Mouse (Mus musculus): ENCODE data around the gene Cox6b2. TPM values are rescaled to one million over a fixed set of nuclear protein-coding genes. Genes with fewer than 3 reads are reported as not detected.

Cox6b2 gene
- polyA plus RNA-seq, 2 experiments, result 81.9 to 119 TPM

DNA sequence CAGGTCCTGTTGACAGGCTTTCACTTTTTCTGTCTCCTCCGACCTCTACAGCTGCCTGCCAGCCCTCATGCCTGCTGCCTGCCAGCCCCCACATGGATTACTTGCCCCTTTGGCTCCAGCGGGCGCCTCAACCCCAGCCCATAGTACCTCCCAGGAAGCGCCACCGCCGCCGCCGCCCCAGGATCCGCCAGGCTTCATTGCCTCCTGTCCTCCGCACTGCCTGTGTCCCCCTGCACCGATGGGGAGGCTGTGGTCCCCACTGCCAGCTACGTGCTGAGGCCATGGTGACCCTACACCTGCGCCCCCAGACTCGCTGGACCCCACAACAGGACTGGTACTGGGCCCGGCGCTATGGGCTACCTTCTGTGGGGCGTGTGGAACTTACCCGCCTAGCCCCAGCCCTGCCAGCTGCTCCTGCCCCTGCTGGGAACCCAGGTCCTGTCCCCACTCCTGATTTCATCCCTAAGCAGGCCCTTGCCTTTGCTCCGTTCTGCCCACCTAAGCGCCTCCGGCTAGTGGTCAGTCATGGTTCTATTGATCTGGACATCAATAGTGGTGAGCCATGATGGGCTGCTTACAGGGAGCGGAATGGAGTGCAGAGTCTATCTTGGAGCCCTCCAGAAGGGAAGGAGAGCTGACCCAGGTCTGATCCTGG, 6.4 kb downstream of the Cox6b2 start:
- TF ChIP-seq EP300 (IDR thresholded peaks at IDR 0.05; ENCODE audit: low read depth) (no peak), CTCF (IDR thresholded peaks at IDR 0.05; ENCODE audit: low read depth) (no peak)
- Histone ChIP-seq H3K4me3 (ENCODE audit: insufficient read depth in 1 of 2, low read depth in 2 of 2, low read length in 2 of 2) (no peak overlapping the region), H3K27me3 (ENCODE audit: control insufficient read depth, insufficient read depth, low read length) (no peaks in the 10 kb centered on the region), H3K27ac (peak overlapping the region; percentile 97), H3K4me2 (ENCODE audit: low read depth) (peak overlapping the region; percentile 95), H3K36me3 (replicated peaks; ENCODE audit: control insufficient read depth, insufficient read depth, low read depth) (peaks cover 15% of the 10 kb centered on the region), H3K9ac (replicated peaks) (peak overlapping the region; percentile 61), H3K9me3 (ENCODE audit: control insufficient read depth, low read length) (no peaks in the 10 kb centered on the region), H3K4me1 (replicated peaks; ENCODE audit: control insufficient read depth in 2 of 2, insufficient read depth in 2 of 2, low read length in 1 of 2) (peaks cover 72 to 81% of the 10 kb centered on the region in 2 experiments)
- WGBS (ENCODE audit: insufficient replicate concordance), result 80% methylated on average over 22 of the region's 22 CpGs
- ATAC-seq (ENCODE audit: insufficient read depth) (no peak), DNase-seq (ENCODE audit: low read depth in 3 of 3, low spot score in 3 of 3) (no peak)

DNA sequence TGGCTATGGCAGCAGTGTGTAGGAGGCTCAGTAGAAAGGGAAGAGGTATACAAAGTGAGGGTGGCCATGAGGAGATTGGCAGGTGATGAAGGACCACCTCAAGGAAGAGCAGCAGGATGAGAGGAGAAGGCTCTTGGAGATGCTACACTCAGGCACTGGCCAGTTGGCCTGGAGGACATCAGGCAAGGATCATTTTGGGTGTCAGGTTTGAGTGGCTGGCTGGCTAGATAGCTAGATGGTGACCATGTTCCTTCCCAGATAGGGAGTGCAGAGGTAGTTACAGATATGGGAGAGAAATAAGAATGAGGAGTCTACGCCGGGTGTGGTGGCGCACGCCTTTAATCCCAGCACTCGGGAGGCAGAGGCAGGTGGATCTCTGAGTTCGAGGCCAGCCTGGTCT, 8.0 kb downstream of the Cox6b2 start:
- H3K4me2 ChIP-seq (ENCODE audit: low read depth), result peak overlapping the region; percentile 95
- H3K27me3 ChIP-seq (ENCODE audit: control insufficient read depth, insufficient read depth, low read length), result no peaks in the 10 kb centered on the region
- TF ChIP-seq CTCF (IDR thresholded peaks at IDR 0.05; ENCODE audit: low read depth), result no peak
- peak; percentile 46; the same call in 1 of the 2 replicates for TF ChIP-seq EP300 (IDR thresholded peaks at IDR 0.05; ENCODE audit: low read depth)
- ATAC-seq (ENCODE audit: insufficient read depth) (no peak), DNase-seq (ENCODE audit: low read depth in 3 of 3, low spot score in 3 of 3) (no peak)
- peaks cover 15% of the 10 kb centered on the region for H3K36me3 ChIP-seq (replicated peaks; ENCODE audit: control insufficient read depth, insufficient read depth, low read depth)
- H3K4me1 ChIP-seq (replicated peaks; ENCODE audit: control insufficient read depth in 2 of 2, insufficient read depth in 2 of 2, low read length in 1 of 2), result peaks cover 72 to 77% of the 10 kb centered on the region in 2 experiments
- no peaks in the 10 kb centered on the region for H3K9me3 ChIP-seq (ENCODE audit: control insufficient read depth, low read length)
- H3K9ac ChIP-seq (replicated peaks), result peak overlapping the region; percentile 76
- WGBS (ENCODE audit: insufficient replicate concordance), result 48% methylated on average over 5 of the region's 6 CpGs
- peak overlapping the region; percentile 74 for H3K27ac ChIP-seq
- no peak overlapping the region for H3K4me3 ChIP-seq (ENCODE audit: insufficient read depth in 1 of 2, low read depth in 2 of 2, low read length in 2 of 2)

DNA sequence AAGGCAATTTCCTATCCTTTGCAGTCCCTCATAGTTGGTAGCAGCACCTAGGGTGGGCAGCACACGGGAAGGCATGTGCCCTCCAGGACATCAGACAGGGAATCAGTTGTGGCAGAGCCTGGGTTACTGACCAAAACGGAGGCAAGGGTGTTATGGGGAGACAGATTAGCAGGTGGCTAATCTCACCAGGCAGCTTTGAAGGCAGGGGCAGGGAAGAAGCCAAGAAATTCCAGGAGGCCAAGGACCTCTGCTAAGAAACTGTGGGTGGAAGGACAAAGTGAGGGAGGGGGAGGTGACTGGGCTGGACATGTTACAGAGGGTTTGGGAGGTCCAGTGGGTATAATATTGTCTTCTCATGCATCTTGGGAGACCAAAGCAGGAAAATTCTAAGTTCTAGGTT, 9.5 kb downstream of the Cox6b2 start:
- peaks cover 15% of the 10 kb centered on the region for H3K36me3 ChIP-seq (replicated peaks; ENCODE audit: control insufficient read depth, insufficient read depth, low read depth)
- peak overlapping the region; percentile 69 to 99 for H3K4me3 ChIP-seq (ENCODE audit: insufficient read depth in 1 of 2, low read depth in 2 of 2, low read length in 2 of 2)
- H3K9ac ChIP-seq (replicated peaks), result peak overlapping the region; percentile 76
- ATAC-seq (ENCODE audit: insufficient read depth), result peak; percentile 2; the same call in 1 of the 2 replicates
- TF ChIP-seq EP300 (IDR thresholded peaks at IDR 0.05; ENCODE audit: low read depth) (peak; percentile 89), CTCF (IDR thresholded peaks at IDR 0.05; ENCODE audit: low read depth) (no peak)
- H3K4me1 ChIP-seq (replicated peaks; ENCODE audit: control insufficient read depth in 2 of 2, insufficient read depth in 2 of 2, low read length in 1 of 2), result peaks cover 63 to 71% of the 10 kb centered on the region in 2 experiments
- no peaks in the 10 kb centered on the region for H3K9me3 ChIP-seq (ENCODE audit: control insufficient read depth, low read length)
- peak overlapping the region; percentile 95 for H3K4me2 ChIP-seq (ENCODE audit: low read depth)
- peak in 1 of 3 experiments; percentile 84 for DNase-seq (ENCODE audit: low read depth in 3 of 3, low spot score in 3 of 3)
- peak overlapping the region; percentile 74 for H3K27ac ChIP-seq
- WGBS (ENCODE audit: insufficient replicate concordance), result 17% methylated on average over 2 of the region's 2 CpGs
- H3K27me3 ChIP-seq (ENCODE audit: control insufficient read depth, insufficient read depth, low read length), result no peaks in the 10 kb centered on the region

DNA sequence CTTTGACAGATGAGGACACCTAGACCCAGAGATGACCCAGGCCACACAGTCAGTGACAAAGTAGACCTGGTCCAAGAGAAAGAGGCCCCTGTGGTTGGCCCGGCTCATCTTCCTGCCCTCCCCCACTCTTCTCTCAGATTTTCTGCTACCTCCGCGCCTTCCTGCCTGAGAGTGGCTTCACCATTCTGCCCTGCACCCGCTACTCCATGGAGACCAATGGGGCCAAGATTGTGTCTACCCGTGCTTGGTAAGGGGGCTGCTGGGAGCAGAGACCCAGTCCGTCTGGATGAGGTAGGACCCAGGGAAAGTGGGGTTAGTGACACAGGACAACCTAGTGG, 10.4 kb downstream of the Cox6b2 start:
- DNase-seq (ENCODE audit: low read depth in 3 of 3, low spot score in 3 of 3) (no peak), ATAC-seq (ENCODE audit: insufficient read depth) (no peak)
- no peak for TF ChIP-seq EP300 (IDR thresholded peaks at IDR 0.05; ENCODE audit: low read depth)
- TF ChIP-seq CTCF (IDR thresholded peaks at IDR 0.05; ENCODE audit: low read depth), result no peak
- peak overlapping the region; percentile 69 to 99 for H3K4me3 ChIP-seq (ENCODE audit: insufficient read depth in 1 of 2, low read depth in 2 of 2, low read length in 2 of 2)
- H3K27me3 ChIP-seq (ENCODE audit: control insufficient read depth, insufficient read depth, low read length), result no peaks in the 10 kb centered on the region
- no peaks in the 10 kb centered on the region for H3K9me3 ChIP-seq (ENCODE audit: control insufficient read depth, low read length)
- WGBS (ENCODE audit: insufficient replicate concordance), result 55% methylated on average over 6 of the region's 6 CpGs
- peaks cover 15% of the 10 kb centered on the region for H3K36me3 ChIP-seq (replicated peaks; ENCODE audit: control insufficient read depth, insufficient read depth, low read depth)
- H3K4me2 ChIP-seq (ENCODE audit: low read depth), result peak overlapping the region; percentile 95
- H3K4me1 ChIP-seq (replicated peaks; ENCODE audit: control insufficient read depth in 2 of 2, insufficient read depth in 2 of 2, low read length in 1 of 2), result peaks cover 54 to 62% of the 10 kb centered on the region in 2 experiments
- peak overlapping the region; percentile 76 for H3K9ac ChIP-seq (replicated peaks)
- peak overlapping the region; percentile 74 for H3K27ac ChIP-seq

DNA sequence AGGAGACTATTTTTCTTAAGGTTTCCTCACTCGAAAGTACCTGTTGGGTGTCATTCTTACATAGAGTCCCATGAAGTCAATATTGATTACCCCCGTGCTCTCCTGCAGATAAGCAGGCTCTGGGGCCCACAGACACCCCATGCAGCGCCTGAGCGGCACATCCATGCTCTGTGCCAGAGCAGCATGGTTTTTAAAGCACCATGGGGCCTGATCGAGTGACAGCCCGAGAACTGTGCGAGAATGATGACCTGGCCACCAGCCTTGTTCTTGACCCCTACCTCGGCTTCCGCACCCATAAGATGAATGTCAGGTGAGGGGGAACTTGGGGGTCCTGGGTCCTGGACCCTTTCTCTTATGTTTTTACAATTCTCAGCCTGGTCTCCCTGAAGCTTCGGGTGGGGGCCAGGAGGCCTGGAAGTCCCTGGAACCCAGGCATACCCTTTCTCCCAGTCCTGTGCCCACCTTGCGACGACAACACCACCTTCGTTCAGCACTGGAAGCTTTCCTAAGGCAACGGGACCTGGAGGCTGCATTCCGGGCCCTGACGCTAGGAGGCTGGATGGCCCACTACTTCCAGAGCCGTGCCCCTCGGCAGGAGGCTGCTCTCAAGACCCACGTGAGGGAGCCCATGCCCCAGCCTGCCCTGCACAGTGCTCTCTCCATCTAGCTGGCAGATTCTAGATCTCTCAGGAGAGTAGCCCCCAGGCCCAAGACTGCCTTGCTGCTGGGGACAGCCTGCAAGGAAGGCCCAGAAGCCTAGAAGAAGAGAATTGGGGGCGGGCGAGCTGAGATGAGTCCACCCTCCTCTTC, 11.0 kb downstream of the Cox6b2 start:
- TF ChIP-seq CTCF (IDR thresholded peaks at IDR 0.05; ENCODE audit: low read depth) (peak; percentile 20; the same call in 1 of the 2 replicates), EP300 (IDR thresholded peaks at IDR 0.05; ENCODE audit: low read depth) (no peak)
- DNase-seq (ENCODE audit: low read depth in 3 of 3, low spot score in 3 of 3), result peak in 1 of 3 experiments; percentile 63
- Histone ChIP-seq H3K36me3 (replicated peaks; ENCODE audit: control insufficient read depth, insufficient read depth, low read depth) (peaks cover 15% of the 10 kb centered on the region), H3K9me3 (ENCODE audit: control insufficient read depth, low read length) (no peaks in the 10 kb centered on the region), H3K4me1 (replicated peaks; ENCODE audit: control insufficient read depth in 2 of 2, insufficient read depth in 2 of 2, low read length in 1 of 2) (peaks cover 50 to 56% of the 10 kb centered on the region in 2 experiments), H3K9ac (replicated peaks) (peak overlapping the region; percentile 76), H3K4me2 (ENCODE audit: low read depth) (peak overlapping the region; percentile 95), H3K27ac (peak overlapping the region; percentile 74), H3K4me3 (ENCODE audit: insufficient read depth in 1 of 2, low read depth in 2 of 2, low read length in 2 of 2) (peak overlapping the region; percentile 69 to 99), H3K27me3 (ENCODE audit: control insufficient read depth, insufficient read depth, low read length) (no peaks in the 10 kb centered on the region)
- peak; percentile 45 for ATAC-seq (ENCODE audit: insufficient read depth)
- 52% methylated on average over 21 of the region's 21 CpGs for WGBS (ENCODE audit: insufficient replicate concordance)

All from liver, embryonic 14.5 days (tissue).